Mouse (Mus musculus) layer of hippocampus, adult 18-20 months (tissue): Measurements from ENCODE around the gene Clstn1. TPM values are rescaled to one million over a fixed set of nuclear protein-coding genes. Genes with fewer than 3 reads are reported as not detected.

Experiments
- microRNA-seq, 2 experiments: library from miRNA; unstranded; fragments of <30 nt; microRNA quantifications; one replicate each; pipeline ENCODE4 v1.2.0; 2021
- total RNA-seq, 2 experiments: library from RNA; stranded (reverse); gene quantifications; 2 replicates each; pipeline ENCODE4 v1.2.3; 2021

Gene Clstn1
- total RNA-seq, 2 experiments from 2014 or later, result 839 to 867 TPM

Small RNA genes within 50 kb of the gene (microRNA-seq; reads per million reads assigned to microRNA genes)
- 0 to 0.49 reads per million in 2 experiments for gene Mir5616
- gene Mir7023, result 1.2 to 2.0 reads per million in 2 experiments

Other genes with a start within 250 kb of the Clstn1 start
- 100 to 1,000 TPM; 102 to 108 TPM for gene Ube4b, start 159.7 kb upstream of the Clstn1 start, total RNA-seq
- gene Rbp7, start 131.5 kb upstream of the Clstn1 start, total RNA-seq, result not detected
- not detected for gene Tmem274, start 109.1 kb upstream of the Clstn1 start, total RNA-seq
- gene Nmnat1, start 101.3 kb upstream of the Clstn1 start, total RNA-seq, result 1 to 10 TPM; 7.7 to 9.5 TPM
- gene Lzic, start 101.2 kb upstream of the Clstn1 start, total RNA-seq, result 10 to 100 TPM; 14.1 to 14.2 TPM
- gene Ctnnbip1, start 68.2 kb upstream of the Clstn1 start, total RNA-seq, result 10 to 100 TPM; 29.6 to 33.4 TPM
- 10 to 100 TPM; 21.4 to 26.3 TPM for gene Pik3cd, start 116.1 kb downstream of the Clstn1 start, total RNA-seq
- 10 to 100 TPM; 68.1 to 73.2 TPM for gene Tmem201, start 151.6 kb downstream of the Clstn1 start, total RNA-seq
- 10 to 100 TPM; 31.4 to 34.2 TPM for gene Slc25a33, start 187.8 kb downstream of the Clstn1 start, total RNA-seq